Mouse (Mus musculus): ENCODE measurements around the gene Sspo.
"Not testable (repeated sequence)": the region's sequence is repeated elsewhere in the genome, so short reads cannot be mapped to it uniquely, and the experiment has no call there.

The Sspo gene

DNA sequence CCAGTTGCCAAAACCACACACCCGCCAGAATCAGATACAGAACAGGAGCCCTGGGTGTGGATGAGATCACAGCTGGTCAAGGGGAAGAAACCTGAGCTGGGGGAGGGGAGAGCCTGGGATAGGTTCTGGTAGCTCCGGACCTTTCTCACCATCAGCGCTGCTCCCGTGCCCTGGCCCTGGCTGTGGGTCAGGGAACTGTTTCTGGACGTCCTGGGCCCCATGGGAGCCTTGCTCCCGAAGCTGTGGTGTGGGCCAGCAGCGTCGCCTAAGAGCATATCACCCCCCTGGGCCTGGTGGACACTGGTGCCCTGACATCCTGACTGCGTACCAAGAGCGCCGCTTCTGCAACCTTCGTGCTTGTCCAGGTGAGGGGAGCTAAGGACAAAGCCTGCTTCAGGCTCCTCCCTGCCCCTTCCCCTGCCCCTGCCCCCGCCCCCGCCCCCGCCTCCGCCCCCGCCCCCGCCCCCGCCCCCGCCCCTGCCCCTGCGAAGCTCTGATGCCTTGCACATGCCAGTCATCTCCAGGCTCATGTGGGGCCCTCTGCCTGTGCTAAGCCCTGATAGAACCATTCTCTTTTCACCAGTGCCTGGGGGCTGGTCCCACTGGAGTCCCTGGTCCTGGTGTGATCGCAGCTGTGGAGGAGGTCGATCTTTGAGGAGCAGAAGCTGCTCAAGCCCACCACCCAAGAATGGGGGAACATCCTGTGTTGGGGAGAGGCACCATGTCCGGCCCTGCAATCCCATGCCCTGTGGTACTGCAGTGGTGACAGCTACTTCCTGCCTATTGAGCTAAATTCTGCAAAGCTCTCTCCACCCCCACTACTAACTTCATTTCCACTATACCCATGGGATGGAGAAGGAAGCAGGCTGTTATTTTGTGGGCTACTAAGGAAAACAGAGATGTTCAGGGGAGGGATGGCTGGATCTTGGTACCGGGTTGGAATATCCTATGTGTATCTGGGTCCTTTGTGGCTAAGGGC, 40.0 kb downstream of the Sspo start:
- DNase-seq (ENCODE audit: low read depth, low spot score): peak; percentile 22

GRCm38 (mm10) chr6:48489741-48490140, 41.7 kb downstream of the Sspo start:
- DNase-seq (ENCODE audit: low read depth, low spot score): no peak

DNA sequence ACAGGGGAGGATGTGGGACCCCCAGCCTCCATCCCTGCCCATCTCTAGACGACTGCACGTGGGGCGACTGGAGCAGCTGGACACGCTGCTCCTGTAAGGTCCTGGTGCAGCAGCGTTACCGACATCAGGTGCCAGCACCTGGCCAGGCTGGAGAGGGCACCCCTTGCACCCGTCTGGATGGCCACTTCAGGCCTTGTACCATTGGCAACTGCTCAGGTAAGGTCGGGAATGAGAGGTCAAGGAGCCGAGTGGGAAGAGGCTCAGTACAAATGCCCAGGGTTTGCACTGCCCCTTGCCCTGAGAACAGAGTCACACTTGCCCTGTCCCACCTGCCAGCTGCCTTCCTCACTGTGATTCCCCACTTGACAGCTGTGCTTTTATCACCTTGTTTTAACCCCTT, 43.3 kb downstream of the Sspo start:
- no peak for DNase-seq (ENCODE audit: low read depth, low spot score)

- peak; percentile 86 for DNase-seq (ENCODE audit: low read depth, low spot score)
Measured at GRCm38 (mm10) chr6:48493136-48493730, 45.2 kb downstream of the Sspo start.

GRCm38 (mm10) chr6:48497521-48497920, 49.5 kb downstream of the Sspo start:
- no peak for DNase-seq (ENCODE audit: low read depth, low spot score)

DNA sequence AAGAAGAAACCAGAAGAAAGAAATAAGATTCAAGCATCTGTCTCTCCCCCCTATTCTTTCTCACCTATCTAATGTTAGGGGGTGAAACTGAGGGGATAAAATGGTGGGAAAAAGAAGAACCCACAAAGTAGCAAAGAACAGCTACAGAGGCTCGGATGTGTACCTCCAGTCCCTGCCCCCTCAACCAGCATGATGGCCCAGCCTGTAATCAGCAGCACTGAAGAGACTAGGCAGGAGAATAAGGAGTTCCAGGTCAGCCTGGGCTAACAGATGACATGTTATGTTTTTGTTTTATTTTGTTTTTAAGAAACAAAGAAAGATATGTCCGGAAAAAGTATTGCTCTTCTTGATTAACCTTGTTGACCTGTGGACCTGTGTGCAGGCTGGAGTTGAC, 55.8 kb downstream of the Sspo start:
- DNase-seq (ENCODE audit: low read depth, low spot score): no peak

DNA sequence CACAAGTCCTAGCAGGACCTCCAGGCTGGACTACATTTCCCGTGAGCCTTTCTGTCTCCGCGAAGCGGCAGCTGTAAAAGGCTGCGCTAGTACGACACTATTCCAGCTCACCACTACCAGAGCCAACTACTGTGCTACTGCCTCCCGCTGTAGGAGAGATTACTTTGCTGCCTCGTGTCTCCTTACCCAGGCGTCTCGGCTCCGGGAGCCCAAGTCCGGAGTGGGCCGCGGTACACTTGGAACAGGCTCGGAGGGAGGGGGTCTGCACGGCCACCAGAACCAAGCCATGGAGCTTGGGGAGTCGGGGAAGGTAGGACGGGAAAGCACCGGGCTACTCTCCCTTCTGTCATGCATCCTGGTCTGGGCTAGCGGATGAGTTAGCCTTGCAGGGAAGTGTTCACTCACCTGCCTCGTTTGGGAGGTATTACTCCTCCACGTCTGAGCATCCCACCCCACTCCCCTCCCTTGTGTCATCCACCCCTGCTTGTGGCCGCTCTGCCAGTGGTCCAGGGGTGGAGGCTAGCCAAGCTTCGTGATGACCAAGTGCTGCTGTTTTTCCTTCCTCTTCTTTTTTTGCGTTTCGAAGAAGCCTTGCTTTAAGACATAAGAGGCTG, 56.3 kb downstream of the Sspo start:
- peak; percentile 77 for DNase-seq (ENCODE audit: low read depth, low spot score)

DNA sequence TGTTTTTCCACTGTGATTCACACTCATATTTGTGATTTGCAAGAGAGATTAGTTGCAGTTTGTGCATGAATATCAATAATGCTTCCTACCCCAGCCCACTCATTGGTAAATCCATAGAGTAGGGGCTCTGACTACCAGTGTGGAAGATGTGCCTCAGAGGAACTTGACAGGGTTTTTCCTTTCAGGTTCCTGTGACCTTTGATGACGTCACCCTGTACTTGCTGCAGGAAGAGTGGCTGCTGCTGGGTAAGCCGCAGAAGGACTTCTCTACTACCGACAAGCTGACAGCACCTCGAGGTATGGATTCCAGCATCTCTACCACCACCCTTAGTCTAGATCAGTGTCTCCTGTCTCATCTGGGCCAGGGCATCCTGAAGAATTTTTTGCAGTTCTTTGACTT, 60.1 kb downstream of the Sspo start:
- DNase-seq (ENCODE audit: low read depth, low spot score): no peak

GRCm38 (mm10) chr6:48510426-48510825, 62.4 kb downstream of the Sspo start:
- no peak for DNase-seq (ENCODE audit: low read depth, low spot score)

GRCm38 (mm10) chr6:48511861-48512260, 63.8 kb downstream of the Sspo start:
- no peak for DNase-seq (ENCODE audit: low read depth, low spot score)

DNA sequence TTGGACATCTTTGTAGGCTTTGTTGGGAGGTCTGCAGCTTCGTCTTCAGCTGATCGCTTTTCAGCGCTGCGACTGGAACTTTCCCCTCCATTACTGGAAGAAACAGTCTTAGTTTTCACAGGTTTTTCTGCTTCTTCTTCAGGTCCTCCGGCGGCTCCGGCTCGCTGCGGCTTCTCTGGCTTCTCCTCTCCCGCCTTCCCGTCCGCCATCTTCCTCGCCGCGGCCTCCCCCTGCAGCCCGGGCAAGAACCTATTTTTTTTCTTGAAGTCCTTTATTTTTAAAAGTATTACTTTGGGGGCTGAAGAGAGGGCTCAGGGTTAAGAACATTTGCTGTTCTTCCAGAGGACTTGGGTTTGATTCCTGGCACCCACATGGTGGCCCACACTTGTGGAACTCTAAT, 76.9 kb downstream of the Sspo start:
- DNase-seq (ENCODE audit: low read depth, low spot score): not testable (repeated sequence)

- DNase-seq (ENCODE audit: low read depth, low spot score): no peak
Measured at GRCm38 (mm10) chr6:48527901-48528300, 79.9 kb downstream of the Sspo start.

- peak; percentile 33 for DNase-seq (ENCODE audit: low read depth, low spot score)
Measured at GRCm38 (mm10) chr6:48529261-48529660, 81.2 kb downstream of the Sspo start.

DNA sequence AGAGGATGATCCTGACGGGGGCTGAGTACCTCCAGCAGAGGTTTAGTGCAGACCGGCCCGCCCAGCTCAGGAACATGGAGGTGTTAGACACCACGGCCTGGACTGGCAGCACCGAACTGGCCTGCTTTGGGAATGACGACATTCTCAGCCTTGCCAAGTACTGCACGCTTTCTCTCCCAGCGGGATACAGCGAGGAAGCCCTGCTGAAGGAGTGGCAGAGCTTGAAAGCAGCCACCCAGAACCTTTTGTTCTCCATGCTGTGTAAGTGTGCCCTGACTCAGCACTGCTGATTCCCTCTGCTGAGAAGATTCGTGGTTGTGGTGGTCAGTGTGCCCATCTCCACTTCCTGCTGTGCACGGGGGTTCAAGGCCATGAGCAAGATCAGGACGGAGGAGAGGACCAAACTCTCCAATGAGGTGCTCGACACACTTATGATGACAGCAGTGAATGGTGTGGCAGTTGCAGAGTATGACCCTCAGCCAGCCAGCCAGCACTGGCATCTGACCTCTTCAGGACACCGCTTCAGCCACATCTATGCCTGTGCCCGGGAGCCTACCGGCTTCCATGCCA, 81.9 kb downstream of the Sspo start:
- no peak for DNase-seq (ENCODE audit: low read depth, low spot score)

GRCm38 (mm10) chr6:48530862-48531261, 82.8 kb downstream of the Sspo start:
- no peak for DNase-seq (ENCODE audit: low read depth, low spot score)

DNA sequence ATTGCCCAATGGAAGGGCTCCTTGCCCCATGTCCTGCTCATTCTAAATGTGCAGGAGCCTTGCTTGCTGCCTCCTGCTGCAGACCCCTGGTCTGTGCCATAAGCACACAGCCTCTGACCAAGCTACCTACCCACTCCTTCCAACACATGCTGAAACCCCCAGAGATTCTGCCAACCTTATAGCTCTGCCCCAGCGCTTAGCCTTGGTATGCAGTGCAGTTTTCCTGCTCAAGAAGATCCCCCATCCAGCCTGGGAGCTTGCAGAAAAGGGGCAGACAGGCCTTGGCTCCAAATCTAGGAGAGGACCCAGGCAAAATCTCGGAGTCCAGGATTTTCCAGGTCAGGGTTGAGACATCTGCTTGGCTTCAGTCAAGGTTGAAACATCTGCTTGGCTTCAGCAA, 85.4 kb downstream of the Sspo start:
- no peak for DNase-seq (ENCODE audit: low read depth, low spot score)

DNA sequence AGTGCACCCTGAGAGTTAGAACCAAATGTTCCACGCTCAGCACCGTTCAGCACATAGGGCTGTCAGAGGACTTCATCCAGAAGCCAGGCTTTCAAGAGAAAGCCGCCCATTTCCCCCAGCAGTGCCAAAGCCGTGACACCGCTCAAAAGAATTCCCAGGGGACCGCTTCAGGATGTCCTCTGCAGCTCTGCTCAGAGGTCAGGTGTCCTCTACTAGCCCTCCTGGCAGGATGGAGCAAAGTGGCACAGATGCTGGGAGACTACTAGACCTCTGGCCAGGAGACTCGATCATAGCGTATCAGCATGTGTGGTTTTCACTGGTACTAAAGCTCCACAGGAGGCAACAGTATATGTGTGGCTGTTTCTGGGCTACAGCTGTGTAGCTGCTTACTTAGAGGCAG, 86.9 kb downstream of the Sspo start:
- no peak for DNase-seq (ENCODE audit: low read depth, low spot score)

DNA sequence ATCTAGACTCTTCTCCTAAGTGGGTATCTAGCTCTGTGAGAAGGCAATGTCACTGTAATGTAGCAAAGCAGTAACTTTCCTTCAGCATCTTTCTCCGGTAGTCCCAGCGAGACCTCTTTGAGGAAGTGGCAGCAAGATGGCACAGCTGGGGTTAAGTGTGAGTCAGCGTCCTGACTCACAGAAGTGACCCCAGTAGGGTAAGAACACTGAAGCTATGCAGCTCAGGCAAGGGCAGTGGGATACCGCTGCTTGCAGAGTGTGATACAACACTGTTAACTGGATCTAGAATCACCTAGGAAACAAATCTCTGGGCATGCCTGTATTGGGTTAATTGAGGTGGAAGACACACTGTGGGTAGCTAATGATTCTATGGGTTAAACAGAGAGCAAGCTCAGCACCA, 88.1 kb downstream of the Sspo start:
- no peak for DNase-seq (ENCODE audit: low read depth, low spot score)

GRCm38 (mm10) chr6:48537105-48537954, 89.3 kb downstream of the Sspo start, which contains the start of gene Atp6v0e2:
Gene Atp6v0e2, plus strand, starts transcription at chr6:48537615.
- DNase-seq (ENCODE audit: low read depth, low spot score): peak; percentile 92

DNA sequence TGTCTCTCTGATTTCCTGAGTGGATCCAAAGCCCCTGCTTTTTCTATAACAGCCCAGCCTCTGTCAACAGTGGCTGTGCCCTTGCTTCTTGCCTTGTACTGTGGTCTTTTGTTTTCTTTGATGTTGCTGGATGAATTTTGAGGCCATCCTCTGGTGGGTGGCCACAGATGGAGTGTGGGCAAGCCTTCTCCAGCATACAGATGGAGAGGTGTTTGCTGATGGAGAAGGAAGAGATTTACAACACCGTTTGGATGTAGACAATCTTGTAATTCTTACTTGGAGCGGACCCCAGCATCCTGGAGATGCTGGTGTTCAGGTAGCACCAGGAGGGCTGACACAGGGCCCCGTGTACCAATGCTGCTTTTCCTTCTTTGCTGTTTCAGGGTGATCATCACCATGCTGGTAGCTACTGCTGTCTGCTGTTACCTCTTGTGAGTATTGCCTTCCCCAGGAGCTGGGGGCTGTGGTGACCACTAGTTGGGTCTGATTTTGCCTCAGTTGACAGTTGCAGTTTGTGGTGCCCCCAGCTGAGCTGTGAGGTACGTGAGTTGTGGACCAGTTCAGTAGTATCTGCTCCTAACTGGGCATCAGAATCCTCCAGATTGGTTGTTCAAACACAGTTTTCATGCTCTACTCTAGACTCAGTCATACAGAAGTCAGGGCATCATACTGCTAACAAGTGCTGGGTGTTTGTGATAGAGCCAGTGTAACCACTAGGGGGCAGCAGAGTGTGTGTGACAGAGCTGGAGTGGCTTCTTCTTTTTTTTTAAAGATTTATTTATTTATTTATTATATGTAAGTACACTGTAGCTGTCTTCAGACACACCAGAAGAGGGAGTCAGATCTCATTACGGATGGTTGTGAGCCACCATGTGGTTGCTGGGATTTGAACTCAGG, 91.1 kb downstream of the Sspo start:
- DNase-seq (ENCODE audit: low read depth, low spot score): peak; percentile 80

Data from R1 (cell line).